Comparison of ENCODE assay signal across 16 mouse cellular contexts in the genomic region with DNA sequence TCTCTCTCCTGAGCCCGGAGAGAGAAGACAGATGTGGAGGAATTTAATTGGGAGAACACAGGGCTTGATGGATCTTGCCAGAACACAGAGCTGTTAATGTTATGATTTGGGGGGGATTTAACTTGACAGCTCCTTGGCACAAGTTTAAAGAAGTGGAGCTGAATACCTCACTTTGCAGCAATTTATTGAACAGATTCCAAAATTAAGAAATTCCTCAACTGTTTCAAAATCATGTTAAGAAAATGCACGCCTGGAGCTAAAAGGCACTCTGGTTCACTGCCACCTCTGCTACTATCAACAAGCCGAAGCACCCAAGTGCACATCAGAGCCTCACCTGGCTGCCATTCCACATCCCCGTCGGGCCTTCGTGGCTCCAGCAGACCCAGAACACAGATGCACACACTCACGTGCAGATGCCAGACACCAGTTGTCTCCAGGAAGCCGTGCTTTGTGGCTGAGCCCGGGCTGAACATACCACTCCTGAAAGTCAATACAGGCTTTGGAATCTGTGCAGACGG. TPM values are rescaled to one million over a fixed set of nuclear protein-coding genes. Genes with fewer than 3 reads are reported as not detected.
DNase-seq lines count a peak whose midpoint lies in the region; ATAC-seq and TF ChIP-seq lines count a peak whose summit lies in the region.
"Had no signal": no experiment of that assay in that cellular context is flagged by ENCODE, and none has a peak within 500 bp of the region (broad histone marks: within the 10 kb centered on the region; RNA-seq: fewer than 3 reads in every experiment).

No protein-coding gene starts in this region.

- peaks cover 12% of the 10 kb centered on the region for H3K4me1 ChIP-seq in heart, embryonic 12.5 days (replicated peaks)
- peaks cover 6% of the 10 kb centered on the region for H3K4me1 ChIP-seq in embryonic fibroblast, embryonic 13.5 days (ENCODE audit: control insufficient read depth, insufficient read depth, low read length)
- H3K4me1 ChIP-seq: liver, embryonic 15.5 days; midbrain, embryonic 10.5 days had no signal

- intact Hi-C loops in left cerebral cortex, postnatal 36 days (cut with DNase I): no loop called here

- H3K27ac ChIP-seq in heart, embryonic 12.5 days (ENCODE audit: poor library complexity, severe bottlenecking): no peak overlapping the region
- H3K27ac ChIP-seq in embryonic fibroblast, embryonic 13.5 days (ENCODE audit: insufficient read depth, low read length): peak overlapping the region; percentile 20
- H3K27ac ChIP-seq: liver, embryonic 15.5 days; midbrain, embryonic 10.5 days had no signal

- ATAC-seq in heart, embryonic 12.5 days (ENCODE audit: insufficient number of reproducible peaks, low FRiP score): no peak

- no peak overlapping the region for H3K4me2 ChIP-seq in heart, embryonic 12.5 days
- H3K4me2 ChIP-seq: liver, embryonic 15.5 days had no signal

- 68% methylated on average over 10 of the region's 10 CpGs for WGBS in heart, embryonic 12.5 days

- peak; percentile 3 for DNase-seq in heart, adult 8-10 months (ENCODE audit: low spot score)
- DNase-seq in Muller cell, postnatal 12 days (ENCODE audit: inconsistent ontology term): peak; percentile 33
- DNase-seq in lung, postnatal 36 days: peak; percentile 22
- no peak for DNase-seq in adrenal gland, postnatal 14 days
- DNase-seq in adrenal gland, postnatal 25 days: no peak
- no peak for DNase-seq in left cerebral cortex, postnatal 36 days (ENCODE audit: low spot score in 2 of 2)
- DNase-seq: adrenal gland, postnatal 10 days; cerebellum, adult 8-10 months; embryo, embryonic 11 days; heart, postnatal 14 days; right cerebral cortex, postnatal 14 days; thymus, postnatal 25 days had no signal

- H3K9ac ChIP-seq in heart, embryonic 12.5 days: no peak overlapping the region
- H3K9ac ChIP-seq: liver, embryonic 15.5 days had no signal

- no peak for TF ChIP-seq POLR2A in embryonic fibroblast, embryonic 13.5 days (IDR thresholded peaks at IDR 0.05; ENCODE audit: low read depth, low read length)

- no peaks in the 10 kb centered on the region for H3K9me3 ChIP-seq in heart, embryonic 12.5 days (replicated peaks)
- H3K9me3 ChIP-seq: liver, embryonic 15.5 days; midbrain, embryonic 10.5 days had no signal

- H3K27me3 ChIP-seq in heart, embryonic 12.5 days (replicated peaks): no peaks in the 10 kb centered on the region
- H3K27me3 ChIP-seq: liver, embryonic 15.5 days had no signal

- TF ChIP-seq CTCF in embryonic fibroblast, embryonic 13.5 days (IDR thresholded peaks at IDR 0.05; ENCODE audit: borderline replicate concordance, insufficient read depth, low read length): no peak

- no peaks in the 10 kb centered on the region for H3K36me3 ChIP-seq in heart, embryonic 12.5 days
- H3K36me3 ChIP-seq: liver, embryonic 15.5 days; midbrain, embryonic 10.5 days had no signal

- H3K4me3 ChIP-seq in heart, embryonic 12.5 days: no peak overlapping the region
- no peak overlapping the region for H3K4me3 ChIP-seq in embryonic fibroblast, embryonic 13.5 days (ENCODE audit: insufficient read depth, low read length)
- H3K4me3 ChIP-seq: liver, embryonic 15.5 days; midbrain, embryonic 10.5 days had no signal

RNA-seq across cellular contexts. Expression of a gene that starts 28.6 kb away (rescaled TPM):
- total RNA-seq in heart, adult 8-10 months (2022): 10 to 100 TPM; 35.0 to 41.6 (median 36.9) TPM
- 14.5 and 15.2 TPM in 2 replicates for polyA plus RNA-seq in heart, embryonic 12.5 days (2016; fragmentation: Nextera tagmentation; extraction: Ambion mirVana)
- 198 and 217 TPM in 2 replicates for polyA plus RNA-seq in embryonic fibroblast, embryonic 13.5 days (2011; ENCODE audit: insufficient read length, low read depth, missing spikeins)
- 54.6 and 56.0 TPM in 2 replicates for total RNA-seq in adrenal gland, postnatal 14 days (2021)
- total RNA-seq in adrenal gland, postnatal 25 days (2021): 55.2 and 57.1 TPM in 2 replicates
- total RNA-seq in left cerebral cortex, postnatal 36 days (2021): 10 to 100 TPM; 31.6 to 38.0 TPM

Comparison
In these comparisons a context has a peak if more than half of its experiments do, and no peak if none do; other contexts are left out.
1. DNase-seq: peak in heart, adult 8-10 months (single experiment), Muller cell, postnatal 12 days (single experiment) and lung, postnatal 36 days (single experiment); none in adrenal gland, postnatal 14 days (single experiment), adrenal gland, postnatal 25 days (single experiment) and left cerebral cortex, postnatal 36 days (0 of 2).